Mouse (Mus musculus): ENCODE results near the gene Crip1.

The Crip1 gene

GRCm38 (mm10) chr12:113131601-113132000, 14.5 kb upstream of the Crip1 start:
- DNase-seq = no peak

GRCm38 (mm10) chr12:113132567-113132966, 13.5 kb upstream of the Crip1 start:
- DNase-seq = peak; percentile 98

- DNase-seq = no peak
Measured at GRCm38 (mm10) chr12:113133260-113133659, 12.9 kb upstream of the Crip1 start.

GRCm38 (mm10) chr12:113133861-113134403, 12.2 kb upstream of the Crip1 start:
- DNase-seq = no peak

GRCm38 (mm10) chr12:113134502-113134901, 11.6 kb upstream of the Crip1 start:
- no peak for DNase-seq

GRCm38 (mm10) chr12:113135401-113135800, 10.7 kb upstream of the Crip1 start:
- no peak for DNase-seq

- DNase-seq = no peak
Measured at GRCm38 (mm10) chr12:113136492-113137020, 9.6 kb upstream of the Crip1 start.

GRCm38 (mm10) chr12:113137260-113138213, 8.6 kb upstream of the Crip1 start:
- DNase-seq = no peak

GRCm38 (mm10) chr12:113138291-113138690, 7.8 kb upstream of the Crip1 start:
- no peak for DNase-seq

- DNase-seq = peak; percentile 79
Measured at GRCm38 (mm10) chr12:113138901-113139864, 6.9 kb upstream of the Crip1 start.

GRCm38 (mm10) chr12:113139908-113140615, 6.1 kb upstream of the Crip1 start, which contains the start of gene Crip2:
Gene Crip2, plus strand, starts transcription at chr12:113140236.
- DNase-seq = peak; percentile 97

- DNase-seq = peak; percentile 71
Measured at GRCm38 (mm10) chr12:113140616-113141411, 5.3 kb upstream of the Crip1 start.

- DNase-seq = peak; percentile 86
Measured at GRCm38 (mm10) chr12:113141531-113141973, 4.6 kb upstream of the Crip1 start.

- peak; percentile 95 for DNase-seq
Measured at GRCm38 (mm10) chr12:113142021-113142975, 3.8 kb upstream of the Crip1 start.

GRCm38 (mm10) chr12:113143164-113143563, 3.0 kb upstream of the Crip1 start:
- peak; percentile 53 for DNase-seq

GRCm38 (mm10) chr12:113144001-113144756, 1.9 kb upstream of the Crip1 start:
- peak; percentile 79 for DNase-seq

- DNase-seq = no peak
Measured at GRCm38 (mm10) chr12:113144886-113145285, 1.2 kb upstream of the Crip1 start.

- no peak for DNase-seq
Measured at GRCm38 (mm10) chr12:113145591-113145990, 525 bp upstream of the Crip1 start.

GRCm38 (mm10) chr12:113147481-113147880, 1.4 kb downstream of the Crip1 start:
- peak; percentile 49 for DNase-seq

All from lung, postnatal 10 days (tissue).